Mouse (Mus musculus) liver, embryonic 13.5 days (tissue): ENCODE measurements around the gene Tcl1b2. TPM values are rescaled to one million over a fixed set of nuclear protein-coding genes. Genes with fewer than 3 reads are reported as not detected.
"Not testable (repeated sequence)": the region's sequence is repeated elsewhere in the genome, so short reads cannot be mapped to it uniquely, and the experiment has no call there.

Experiments used
- ATAC-seq: fragments of 200-750 bp; cut with Nextera tagmentation; 2 replicates; pipeline ENCODE4 v1.8.0; 2017; ENCODE audit warnings: low read depth, mild to moderate bottlenecking, moderate number of reproducible peaks, moderate library complexity
- DNase-seq: peaks from one replicate; pipeline ENCODE4 v3.0.0; 2022
- H3K27ac ChIP-seq: fragments of 300-500 bp; sonication (generic); 2 replicates; pipeline ENCODE4 v1.5.1; 2015; ENCODE audit warnings: moderate library complexity, mild to moderate bottlenecking, inconsistent platforms
- H3K27me3 ChIP-seq: fragments of 300-500 bp; sonication (generic); 2 replicates; pipeline ENCODE4 v1.6.1; 2015; ENCODE audit warnings: mild to moderate bottlenecking, inconsistent platforms
- H3K36me3 ChIP-seq: fragments of 300-500 bp; sonication (generic); 2 replicates; pipeline ENCODE4 v1.6.1; 2015; ENCODE audit warnings: mild to moderate bottlenecking, inconsistent platforms
- H3K4me1 ChIP-seq: fragments of 300-500 bp; sonication (generic); replicated peaks from 2 replicates; pipeline ENCODE4 v1.6.1; 2015; ENCODE audit warnings: inconsistent platforms
- H3K4me2 ChIP-seq: fragments of 300-500 bp; sonication (generic); 2 replicates; pipeline ENCODE4 v1.6.1; 2015; ENCODE audit warnings: inconsistent platforms, mild to moderate bottlenecking, moderate library complexity
- H3K4me3 ChIP-seq: fragments of 300-500 bp; sonication (generic); replicated peaks from 2 replicates; pipeline ENCODE4 v1.5.1; 2015; ENCODE audit warnings: mild to moderate bottlenecking, inconsistent platforms
- H3K9ac ChIP-seq: fragments of 300-500 bp; sonication (generic); 2 replicates; pipeline ENCODE4 v1.6.1; 2015; ENCODE audit warnings: mild to moderate bottlenecking, inconsistent platforms
- H3K9me3 ChIP-seq: fragments of 300-500 bp; sonication (generic); replicated peaks from 2 replicates; pipeline ENCODE4 v1.6.1; 2016; ENCODE audit warnings: inconsistent platforms
- WGBS: fragments of 180-500 bp; shearing (Covaris S2); methylation state at CpG from one replicate; pipeline ENCODE4 v1.1.7; 2015; ENCODE audit not compliant: insufficient replicate concordance; 5-methylcytosine and 5-hydroxymethylcytosine counted together
- polyA plus RNA-seq: library from polyadenylated mRNA; unstranded; fragments of >200 nt; fragmentation: Nextera tagmentation; extraction: Ambion mirVana; gene quantifications from 2 replicates; pipeline ENCODE4 v1.2.1, GENCODE M21; 2015

The Tcl1b2 gene
- polyA plus RNA-seq, 1 experiment from 2014 or later = not detected

- Histone ChIP-seq H3K4me2 (no peak overlapping the region), H3K9me3 (no peaks in the 10 kb centered on the region), H3K9ac (no peak overlapping the region), H3K36me3 (no peaks in the 10 kb centered on the region), H3K27me3 (no peaks in the 10 kb centered on the region), H3K4me1 (no peaks in the 10 kb centered on the region), H3K4me3 (no peak overlapping the region), H3K27ac (no peak overlapping the region)
- no peak for DNase-seq
- 39% methylated on average over 2 of the region's 2 CpGs for WGBS
- ATAC-seq = no peak
Measured at GRCm38 (mm10) chr12:105127607-105128006, 18.2 kb upstream of the Tcl1b2 start.

DNA sequence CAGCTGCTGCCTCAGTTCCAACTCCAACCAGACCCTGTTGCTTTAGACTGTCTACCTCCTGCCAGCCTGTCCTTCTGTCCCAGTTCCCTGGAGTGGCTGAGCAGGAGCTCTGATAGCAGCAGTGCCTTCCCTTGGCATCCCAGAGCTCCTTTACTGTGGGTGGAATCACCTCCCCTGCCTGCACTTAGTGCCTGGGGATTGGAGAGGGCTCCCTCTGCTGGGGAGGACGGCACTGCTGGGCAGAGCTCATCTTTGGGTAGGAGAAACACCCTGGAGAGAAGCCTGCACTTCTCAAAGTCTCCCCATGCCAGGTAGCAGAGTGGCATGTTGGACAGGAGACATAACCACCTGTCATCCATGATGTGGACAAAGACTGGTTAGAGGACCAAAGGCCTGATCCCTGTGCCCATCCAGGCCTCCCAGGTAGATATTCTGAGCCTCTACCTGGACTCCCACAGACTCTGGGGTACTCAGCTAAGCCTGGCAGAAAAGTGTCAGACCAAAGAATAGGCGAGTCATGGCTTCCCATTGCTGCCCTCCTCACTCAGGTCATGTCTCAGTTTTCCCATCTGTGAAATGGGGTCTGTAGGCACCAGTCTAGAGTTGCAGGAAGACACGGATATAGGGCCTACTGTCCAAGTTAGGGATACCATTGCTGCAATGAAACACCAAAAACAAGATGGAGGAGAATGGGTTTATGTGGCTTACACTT is 16.2 kb upstream of the Tcl1b2 start:
- not testable (repeated sequence) for H3K27me3 ChIP-seq, H3K27ac ChIP-seq, H3K9me3 ChIP-seq, H3K4me2 ChIP-seq, ATAC-seq, H3K36me3 ChIP-seq, H3K9ac ChIP-seq, DNase-seq, H3K4me1 ChIP-seq, H3K4me3 ChIP-seq
- 19% methylated on average over 3 of the region's 3 CpGs for WGBS

GRCm38 (mm10) chr12:105134167-105134566 is 11.6 kb upstream of the Tcl1b2 start:
- not testable (repeated sequence) for H3K4me1 ChIP-seq, H3K27me3 ChIP-seq, H3K4me3 ChIP-seq, ATAC-seq, H3K4me2 ChIP-seq, H3K27ac ChIP-seq, H3K9me3 ChIP-seq, H3K36me3 ChIP-seq, DNase-seq, H3K9ac ChIP-seq
- WGBS = 25% methylated on average over 2 of the region's 2 CpGs

- not testable (repeated sequence) for ATAC-seq, H3K27me3 ChIP-seq, H3K36me3 ChIP-seq, H3K4me2 ChIP-seq, H3K9ac ChIP-seq, H3K4me3 ChIP-seq, H3K4me1 ChIP-seq, H3K9me3 ChIP-seq, H3K27ac ChIP-seq, DNase-seq
- 20% methylated on average over 4 of the region's 4 CpGs for WGBS
Measured at GRCm38 (mm10) chr12:105134826-105135225, 11.0 kb upstream of the Tcl1b2 start.

GRCm38 (mm10) chr12:105137729-105138128 is 8.1 kb upstream of the Tcl1b2 start:
- not testable (repeated sequence) for H3K4me3 ChIP-seq, H3K9ac ChIP-seq, H3K27me3 ChIP-seq, DNase-seq, H3K4me1 ChIP-seq, H3K36me3 ChIP-seq, H3K9me3 ChIP-seq, H3K4me2 ChIP-seq, ATAC-seq, H3K27ac ChIP-seq
- 61% methylated on average over 1 of the region's 1 CpGs for WGBS

- Histone ChIP-seq H3K4me1 (no peaks in the 10 kb centered on the region), H3K9ac (no peak overlapping the region), H3K27me3 (no peaks in the 10 kb centered on the region), H3K4me3 (no peak overlapping the region), H3K4me2 (no peak overlapping the region), H3K9me3 (no peaks in the 10 kb centered on the region), H3K36me3 (no peaks in the 10 kb centered on the region), H3K27ac (no peak overlapping the region)
- ATAC-seq = no peak
- DNase-seq = no peak
- WGBS = 59% methylated on average over 3 of the region's 3 CpGs
Measured at GRCm38 (mm10) chr12:105143096-105143495, 2.7 kb upstream of the Tcl1b2 start.

GRCm38 (mm10) chr12:105144928-105145327 is 886 bp upstream of the Tcl1b2 start:
- 24% methylated on average over 1 of the region's 1 CpGs for WGBS
- not testable (repeated sequence) for H3K36me3 ChIP-seq, H3K9me3 ChIP-seq, H3K4me1 ChIP-seq, H3K27me3 ChIP-seq, H3K4me3 ChIP-seq, DNase-seq, H3K27ac ChIP-seq, ATAC-seq, H3K9ac ChIP-seq, H3K4me2 ChIP-seq

GRCm38 (mm10) chr12:105155286-105155685 is 9.5 kb downstream of the Tcl1b2 start:
- not testable (repeated sequence) for H3K27ac ChIP-seq, ATAC-seq, H3K4me2 ChIP-seq, DNase-seq, H3K9me3 ChIP-seq, H3K36me3 ChIP-seq, H3K4me1 ChIP-seq, H3K4me3 ChIP-seq, H3K27me3 ChIP-seq, H3K9ac ChIP-seq
- whole genome bisulfite sequencing = 43% methylated on average over 4 of the region's 4 CpGs

DNA sequence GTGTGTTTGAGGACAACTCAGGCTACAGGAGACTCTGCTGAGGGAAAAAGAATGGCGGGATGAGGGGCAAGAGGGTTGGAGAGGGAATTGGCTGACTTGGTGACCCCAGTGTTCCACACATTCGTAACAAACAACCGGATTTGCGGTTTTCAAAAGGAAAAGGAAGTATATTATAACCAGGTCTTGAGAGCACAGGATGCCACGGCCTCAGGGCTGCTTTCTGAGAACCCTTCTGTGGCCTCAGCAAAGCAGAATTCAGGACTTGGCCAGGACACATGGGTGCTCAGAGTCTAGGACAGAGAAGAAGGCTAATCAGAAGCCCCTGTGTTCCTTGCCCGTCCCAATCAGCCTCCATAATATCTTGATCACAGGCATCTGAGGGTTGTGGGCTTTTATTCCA is 13.0 kb downstream of the Tcl1b2 start:
- no peak for DNase-seq
- Histone ChIP-seq H3K36me3 (no peaks in the 10 kb centered on the region), H3K4me3 (no peak overlapping the region), H3K9ac (no peak overlapping the region), H3K27ac (no peak overlapping the region), H3K27me3 (no peaks in the 10 kb centered on the region), H3K4me1 (no peaks in the 10 kb centered on the region), H3K4me2 (no peak overlapping the region), H3K9me3 (no peaks in the 10 kb centered on the region)
- no peak for ATAC-seq
- 52% methylated on average over 6 of the region's 6 CpGs for WGBS

GRCm38 (mm10) chr12:105159390-105159789 is 13.6 kb downstream of the Tcl1b2 start, which contains the start of gene Tcl1b1:
TSS of gene Tcl1b1 (plus strand) at chr12:105159690.
- H3K36me3 ChIP-seq = no peaks in the 10 kb centered on the region
- WGBS = 54% methylated on average over 4 of the region's 4 CpGs
- no peaks in the 10 kb centered on the region for H3K27me3 ChIP-seq
- DNase-seq (no peak), ATAC-seq (no peak)
- H3K27ac ChIP-seq = no peak within 1 kb of the TSS
- H3K9me3 ChIP-seq = no peaks in the 10 kb centered on the region
- H3K9ac ChIP-seq = no peak within 1 kb of the TSS
- H3K4me3 ChIP-seq = no peak within 1 kb of the TSS
- no peaks in the 10 kb centered on the region for H3K4me1 ChIP-seq
- H3K4me2 ChIP-seq = no peak within 1 kb of the TSS

- 30% methylated on average over 3 of the region's 3 CpGs for WGBS
- H3K27me3 ChIP-seq = no peaks in the 10 kb centered on the region
- ATAC-seq (no peak), DNase-seq (no peak)
- H3K4me2 ChIP-seq = no peak overlapping the region
- no peak overlapping the region for H3K9ac ChIP-seq
- no peaks in the 10 kb centered on the region for H3K4me1 ChIP-seq
- no peak overlapping the region for H3K27ac ChIP-seq
- no peak overlapping the region for H3K4me3 ChIP-seq
- H3K36me3 ChIP-seq = no peaks in the 10 kb centered on the region
- no peaks in the 10 kb centered on the region for H3K9me3 ChIP-seq
Measured at GRCm38 (mm10) chr12:105166734-105167133, 20.9 kb downstream of the Tcl1b2 start.

- H3K36me3 ChIP-seq = no peaks in the 10 kb centered on the region
- H3K9me3 ChIP-seq = no peaks in the 10 kb centered on the region
- H3K27me3 ChIP-seq = no peaks in the 10 kb centered on the region
- H3K4me3 ChIP-seq = no peak overlapping the region
- H3K4me1 ChIP-seq = no peaks in the 10 kb centered on the region
- no peak overlapping the region for H3K27ac ChIP-seq
- DNase-seq (no peak), ATAC-seq (no peak)
- no peak overlapping the region for H3K4me2 ChIP-seq
- no peak overlapping the region for H3K9ac ChIP-seq
- WGBS = 51% methylated on average over 2 of the region's 2 CpGs
Measured at GRCm38 (mm10) chr12:105173366-105173765, 27.6 kb downstream of the Tcl1b2 start.
